Mouse (Mus musculus) testis, adult 2 months (tissue): ENCODE results near the gene Ngb.

Experiments used
- CTCF ChIP-seq: fragments of 200-500 bp; IDR thresholded peaks from 2 replicates; pipeline ENCODE4 v1.5.1; 2012; ENCODE audit warnings: low read depth, mild to moderate bottlenecking, inconsistent platforms, low read length, moderate library complexity; ENCODE audit not compliant: control insufficient read depth, insufficient read depth, insufficient replicate concordance
- POLR2A ChIP-seq: fragments of 200-500 bp; IDR thresholded peaks from 2 replicates; pipeline ENCODE4 v1.6.1; 2012; ENCODE audit warnings: low read depth, mild to moderate bottlenecking, inconsistent platforms, low read length, moderate library complexity; ENCODE audit not compliant: control insufficient read depth

DNA sequence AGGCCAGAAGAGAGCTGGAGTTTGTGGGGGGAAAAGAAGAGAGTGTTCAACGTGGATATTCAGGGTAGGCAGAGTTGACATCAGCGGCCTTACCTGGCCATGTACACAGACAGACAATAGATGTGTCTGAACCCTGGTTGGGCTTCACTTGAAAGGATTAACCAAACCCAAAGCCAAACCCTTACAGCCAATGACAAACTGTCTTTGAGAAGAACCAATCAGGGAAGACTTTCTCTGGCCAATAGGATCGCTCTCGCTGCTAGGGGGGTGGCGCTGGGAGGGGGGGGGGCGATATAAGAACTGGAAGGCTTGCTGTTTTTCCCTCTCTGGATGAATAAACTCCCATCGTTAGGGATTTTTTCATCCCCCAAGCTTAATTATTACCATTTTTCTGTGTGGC is 15.1 kb downstream of the Ngb start:
- TF ChIP-seq POLR2A: no peak
- TF ChIP-seq CTCF: no peak
